Comparison of ENCODE assay signal across 23 mouse cellular contexts in the genomic region with DNA sequence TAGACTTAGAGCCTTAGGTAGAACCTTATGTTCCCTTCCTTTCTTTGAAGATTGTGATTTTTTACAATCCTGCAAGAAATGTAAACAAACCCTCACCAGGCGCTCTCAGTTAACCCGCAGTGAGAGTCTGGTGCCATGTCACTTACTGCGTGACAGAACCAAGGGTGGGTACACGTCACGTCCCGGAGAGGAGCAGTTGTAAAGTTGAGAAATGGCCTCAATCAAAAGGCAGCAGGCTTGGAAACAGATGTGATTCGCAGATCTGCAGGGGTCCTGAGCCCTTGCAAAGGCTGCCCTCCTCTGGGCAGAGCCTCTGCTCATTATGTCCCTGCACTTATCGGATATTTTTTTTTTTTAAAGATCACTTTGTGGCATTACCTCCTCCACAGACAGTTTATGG.
DNase-seq lines count a peak whose midpoint lies in the region; ATAC-seq and TF ChIP-seq lines count a peak whose summit lies in the region.
"Had no signal": no experiment of that assay in that cellular context is flagged by ENCODE, and none has a peak within 500 bp of the region (broad histone marks: within the 10 kb centered on the region; RNA-seq: fewer than 3 reads in every experiment).

No protein-coding gene starts in this region.

- DNase-seq in heart, postnatal 0 days (ENCODE audit: low spot score) = no peak
- DNase-seq in heart, postnatal 36 days = no peak
- DNase-seq in lung, postnatal 25 days (ENCODE audit: low spot score) = no peak
- peak; percentile 35 for DNase-seq in embryo, embryonic 10.5 days (ENCODE audit: low spot score)
- peak; percentile 58 for DNase-seq in limb, embryonic 11.5 days (ENCODE audit: low spot score)
- no peak for DNase-seq in urinary bladder, postnatal 25 days (ENCODE audit: low spot score)
- DNase-seq: adrenal gland, postnatal 36 days; cerebellum, adult 11-12 months; cerebellum, postnatal 14 days; heart, postnatal 10 days; liver, embryonic 13.5 days; retina, postnatal 1 day had no signal

- H3K9ac ChIP-seq in heart, postnatal 0 days (replicated peaks; ENCODE audit: low read depth, low read length) = no peak overlapping the region
- H3K9ac ChIP-seq in lung, embryonic 16.5 days (ENCODE audit: low read length) = no peak overlapping the region
- H3K9ac ChIP-seq in limb, embryonic 11.5 days (ENCODE audit: low read length) = no peak overlapping the region
- H3K9ac ChIP-seq: hindbrain, embryonic 13.5 days; intestine, embryonic 15.5 days; kidney, embryonic 15.5 days; liver, embryonic 13.5 days; midbrain, embryonic 13.5 days had no signal

- intact Hi-C loops in heart, postnatal 36 days (cut with DNase I) = loop anchor here (5.0 kb wide), 1 partner anchor 134 kb away; a partner anchor contains a TSS

- TF ChIP-seq EP300 in heart, postnatal 0 days (IDR thresholded peaks at IDR 0.05; ENCODE audit: low read depth) = no peak

- no peak overlapping the region for H3K4me2 ChIP-seq in heart, postnatal 0 days (ENCODE audit: low read depth, low read length)
- H3K4me2 ChIP-seq in lung, embryonic 16.5 days (ENCODE audit: low read depth, low read length) = no peak overlapping the region
- no peak overlapping the region for H3K4me2 ChIP-seq in limb, embryonic 11.5 days (ENCODE audit: low read depth, severe bottlenecking)
- H3K4me2 ChIP-seq: hindbrain, embryonic 13.5 days; intestine, embryonic 15.5 days; kidney, embryonic 15.5 days; liver, embryonic 13.5 days; midbrain, embryonic 13.5 days had no signal

- H3K4me3 ChIP-seq in heart, postnatal 0 days (ENCODE audit: low read depth, low read length) = no peak overlapping the region
- no peak overlapping the region for H3K4me3 ChIP-seq in lung, embryonic 16.5 days (ENCODE audit: low read length)
- H3K4me3 ChIP-seq in limb, embryonic 11.5 days (ENCODE audit: low read depth, low read length) = no peak overlapping the region
- H3K4me3 ChIP-seq: erythroblast, embryonic 14.5 days; heart, embryonic 10.5 days; hindbrain, embryonic 13.5 days; intestine, embryonic 15.5 days; kidney, embryonic 15.5 days; liver, embryonic 13.5 days; midbrain, embryonic 13.5 days; myocyte had no signal

- H3K27me3 ChIP-seq in heart, postnatal 0 days (ENCODE audit: control insufficient read depth, insufficient read depth, low read length) = no peaks in the 10 kb centered on the region
- H3K27me3 ChIP-seq in lung, embryonic 16.5 days (ENCODE audit: control insufficient read depth, insufficient read depth, low read depth, low read length) = no peaks in the 10 kb centered on the region
- no peaks in the 10 kb centered on the region for H3K27me3 ChIP-seq in limb, embryonic 11.5 days (ENCODE audit: control insufficient read depth, insufficient read depth, low read length)
- H3K27me3 ChIP-seq: hindbrain, embryonic 13.5 days; intestine, embryonic 15.5 days; kidney, embryonic 15.5 days; midbrain, embryonic 13.5 days had no signal

- H3K4me1 ChIP-seq in heart, postnatal 0 days (ENCODE audit: control insufficient read depth, insufficient read depth) = no peaks in the 10 kb centered on the region
- H3K4me1 ChIP-seq in lung, embryonic 16.5 days (replicated peaks; ENCODE audit: control insufficient read depth, insufficient read depth, low read length) = peaks cover 13% of the 10 kb centered on the region
- peaks cover 15% of the 10 kb centered on the region for H3K4me1 ChIP-seq in limb, embryonic 11.5 days (ENCODE audit: control insufficient read depth, insufficient read depth, low read length)
- H3K4me1 ChIP-seq: heart, embryonic 10.5 days; intestine, embryonic 15.5 days; liver, embryonic 13.5 days had no signal

- H3K36me3 ChIP-seq in heart, postnatal 0 days (replicated peaks; ENCODE audit: control insufficient read depth, insufficient read depth, low read length) = no peaks in the 10 kb centered on the region
- H3K36me3 ChIP-seq in lung, embryonic 16.5 days (ENCODE audit: control insufficient read depth, insufficient read depth, low read length) = peaks cover 16% of the 10 kb centered on the region
- no peaks in the 10 kb centered on the region; the same call in 1 of the 2 replicates for H3K36me3 ChIP-seq in limb, embryonic 11.5 days (ENCODE audit: control insufficient read depth, insufficient read depth, low read length)
- H3K36me3 ChIP-seq: intestine, embryonic 15.5 days; liver, embryonic 13.5 days had no signal

- no peaks in the 10 kb centered on the region for H3K9me3 ChIP-seq in heart, postnatal 0 days (replicated peaks; ENCODE audit: control insufficient read depth, low read length)
- no peaks in the 10 kb centered on the region for H3K9me3 ChIP-seq in lung, embryonic 16.5 days (ENCODE audit: control insufficient read depth, low read length)
- no peaks in the 10 kb centered on the region for H3K9me3 ChIP-seq in limb, embryonic 11.5 days (ENCODE audit: control insufficient read depth, low read length)
- H3K9me3 ChIP-seq: heart, embryonic 10.5 days; hindbrain, embryonic 13.5 days; intestine, embryonic 15.5 days; kidney, embryonic 15.5 days; liver, embryonic 13.5 days; midbrain, embryonic 13.5 days had no signal

- 71% methylated on average over 8 of the region's 8 CpGs for WGBS in heart, postnatal 0 days
- WGBS in lung, embryonic 16.5 days = 28% methylated on average over 8 of the region's 8 CpGs
- 15% methylated on average over 8 of the region's 8 CpGs for WGBS in limb, embryonic 11.5 days

- no peak for ATAC-seq in heart, postnatal 0 days (ENCODE audit: insufficient read depth, low read depth)
- ATAC-seq in lung, embryonic 16.5 days (ENCODE audit: low read depth) = peak; percentile 31; the same call in 1 of the 2 replicates
- ATAC-seq in limb, embryonic 11.5 days (ENCODE audit: insufficient number of reproducible peaks, low FRiP score, low TSS enrichment, low read depth) = no peak; the same call in 1 of the 2 replicates
- ATAC-seq in megakaryocyte, adult 5-6 weeks (ENCODE audit: poor library complexity, severe bottlenecking) = no peak
- ATAC-seq: forebrain, embryonic 14.5 days; intestine, embryonic 15.5 days; midbrain, embryonic 13.5 days had no signal

- TF ChIP-seq CTCF in heart, postnatal 0 days (IDR thresholded peaks at IDR 0.05; ENCODE audit: low read depth) = peak; percentile 12; the same call in 1 of the 2 replicates

- no peak overlapping the region for H3K27ac ChIP-seq in heart, postnatal 0 days (ENCODE audit: low read depth)
- H3K27ac ChIP-seq in lung, embryonic 16.5 days (ENCODE audit: low read length) = no peak overlapping the region
- H3K27ac ChIP-seq in limb, embryonic 11.5 days (replicated peaks; ENCODE audit: low read depth, low read length) = no peak overlapping the region
- H3K27ac ChIP-seq: heart, embryonic 10.5 days; hindbrain, embryonic 13.5 days; intestine, embryonic 15.5 days; kidney, embryonic 15.5 days; liver, embryonic 13.5 days; macrophage; midbrain, embryonic 13.5 days had no signal

Comparison
In these comparisons a context has a peak if more than half of its experiments do, and no peak if none do; other contexts are left out.
1. DNase-seq: peak in embryo, embryonic 10.5 days (single experiment) and limb, embryonic 11.5 days (single experiment); none in heart, postnatal 0 days (single experiment), heart, postnatal 36 days (0 of 2), lung, postnatal 25 days (single experiment) and urinary bladder, postnatal 25 days (single experiment).